Comparison of ENCODE assay signal across 9 mouse cellular contexts in the genomic region with DNA sequence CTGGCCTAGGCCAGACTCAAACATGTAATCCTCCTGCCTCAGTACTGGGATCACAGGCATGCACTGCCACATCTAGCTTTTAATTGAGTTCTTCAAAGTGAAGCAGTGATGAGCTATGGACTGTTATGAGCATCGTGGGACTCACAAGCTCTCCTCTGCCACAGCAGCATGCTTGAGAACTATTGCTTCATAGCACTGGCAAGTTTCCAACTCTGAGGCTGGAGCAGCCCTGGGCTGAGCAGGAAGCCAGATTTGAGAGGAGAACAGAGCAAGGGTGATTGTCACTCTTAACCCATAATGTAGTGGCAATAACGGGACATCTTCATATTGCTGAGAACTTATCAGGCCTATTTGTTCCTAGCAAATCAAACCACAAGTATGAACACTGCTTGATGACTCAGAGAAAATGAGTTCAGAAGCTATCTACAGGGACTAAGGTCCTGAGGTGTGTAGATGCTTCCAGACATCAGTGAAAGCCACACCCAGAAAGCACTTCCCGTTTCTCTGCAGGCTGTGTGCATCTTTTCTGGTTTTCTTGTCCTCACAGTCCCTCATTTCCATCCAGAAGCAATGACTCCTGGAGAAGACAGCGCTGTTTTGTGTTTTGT. TPM values are rescaled to one million over a fixed set of nuclear protein-coding genes. Genes with fewer than 3 reads are reported as not detected.
DNase-seq lines count a peak whose midpoint lies in the region; ATAC-seq and TF ChIP-seq lines count a peak whose summit lies in the region.
"Had no signal": no experiment of that assay in that cellular context is flagged by ENCODE, and none has a peak within 500 bp of the region (broad histone marks: within the 10 kb centered on the region; RNA-seq: fewer than 3 reads in every experiment).

No protein-coding gene starts in this region.

- DNase-seq in layer of hippocampus, adult 2 months (ENCODE audit: low spot score in 2 of 2) = peak; percentile 21 to 22
- DNase-seq in layer of hippocampus, postnatal 14 days (ENCODE audit: low spot score in 2 of 2) = no peak
- DNase-seq in adipocyte (ENCODE audit: low spot score) = peak; percentile 93
- no peak for DNase-seq in left cerebral cortex, adult 18-20 months (ENCODE audit: low spot score in 2 of 2)
- DNase-seq in natural killer cell, adult 2 months (ENCODE audit: low spot score in 2 of 2) = no peak

- no peaks in the 10 kb centered on the region for H3K27me3 ChIP-seq in forebrain, embryonic 16.5 days (replicated peaks; ENCODE audit: control insufficient read depth, insufficient read depth, low read length)
- no peaks in the 10 kb centered on the region for H3K27me3 ChIP-seq in intestine, postnatal 0 days (replicated peaks; ENCODE audit: control insufficient read depth, insufficient read depth, low read length)
- H3K27me3 ChIP-seq in myocyte (ENCODE audit: control insufficient read depth, insufficient read depth, insufficient read length) = no peaks in the 10 kb centered on the region
- H3K27me3 ChIP-seq: stomach, embryonic 15.5 days had no signal

- no peak overlapping the region for H3K27ac ChIP-seq in layer of hippocampus, adult 2 months
- H3K27ac ChIP-seq in forebrain, embryonic 16.5 days (ENCODE audit: low read length) = no peak overlapping the region
- no peak overlapping the region for H3K27ac ChIP-seq in intestine, postnatal 0 days (ENCODE audit: low read depth, low read length)
- H3K27ac ChIP-seq: stomach, embryonic 15.5 days had no signal

- 72% methylated on average over 4 of the region's 4 CpGs for WGBS in forebrain, embryonic 16.5 days
- WGBS in intestine, postnatal 0 days = 58% methylated on average over 4 of the region's 4 CpGs

- ATAC-seq in forebrain, embryonic 16.5 days = peak; percentile 57
- ATAC-seq in intestine, postnatal 0 days = peak; percentile 38; the same call in 1 of the 2 replicates

- no peaks in the 10 kb centered on the region for H3K79me2 ChIP-seq in myocyte (ENCODE audit: control insufficient read depth, insufficient read depth)

- no peak overlapping the region for H3ac ChIP-seq in myocyte (ENCODE audit: control insufficient read depth, insufficient read length)

- peaks cover 4% of the 10 kb centered on the region; the same call in 1 of the 2 replicates for H3K36me3 ChIP-seq in forebrain, embryonic 16.5 days (ENCODE audit: control insufficient read depth, insufficient read depth)
- no peaks in the 10 kb centered on the region for H3K36me3 ChIP-seq in intestine, postnatal 0 days (ENCODE audit: control insufficient read depth, insufficient read depth)
- H3K36me3 ChIP-seq in myocyte (ENCODE audit: control insufficient read depth, insufficient read depth) = no peaks in the 10 kb centered on the region
- H3K36me3 ChIP-seq: stomach, embryonic 15.5 days had no signal

- no peaks in the 10 kb centered on the region for H3K4me1 ChIP-seq in forebrain, embryonic 16.5 days (replicated peaks; ENCODE audit: control insufficient read depth, insufficient read depth, low read length)
- no peaks in the 10 kb centered on the region for H3K4me1 ChIP-seq in intestine, postnatal 0 days (replicated peaks; ENCODE audit: control insufficient read depth, insufficient read depth, low read length)
- H3K4me1 ChIP-seq: stomach, embryonic 15.5 days had no signal

- no peak for TF ChIP-seq POLR2A in myocyte (IDR thresholded peaks at IDR 0.05; ENCODE audit: insufficient read length, low read depth)

- TF ChIP-seq CTCF in layer of hippocampus, adult 2 months (conservative IDR thresholded peaks at IDR 0.05) = no peak
- TF ChIP-seq CTCF in intestine, postnatal 0 days (IDR thresholded peaks at IDR 0.05; ENCODE audit: low read depth) = no peak

- H3K9me3 ChIP-seq in forebrain, embryonic 16.5 days (ENCODE audit: control insufficient read depth, low read length) = no peaks in the 10 kb centered on the region
- no peaks in the 10 kb centered on the region for H3K9me3 ChIP-seq in intestine, postnatal 0 days (ENCODE audit: control insufficient read depth)
- H3K9me3 ChIP-seq: stomach, embryonic 15.5 days had no signal

- H3K4me3 ChIP-seq in layer of hippocampus, adult 2 months = no peak overlapping the region
- no peak overlapping the region for H3K4me3 ChIP-seq in forebrain, embryonic 16.5 days (replicated peaks; ENCODE audit: low read length)
- H3K4me3 ChIP-seq in intestine, postnatal 0 days (ENCODE audit: low read depth, low read length) = no peak overlapping the region
- no peak overlapping the region for H3K4me3 ChIP-seq in myocyte
- H3K4me3 ChIP-seq: stomach, embryonic 15.5 days had no signal

- H3K4me2 ChIP-seq in forebrain, embryonic 16.5 days (ENCODE audit: low read length) = no peak overlapping the region
- no peak overlapping the region for H3K4me2 ChIP-seq in intestine, postnatal 0 days (replicated peaks; ENCODE audit: low read depth)
- peak overlapping the region; percentile 44 for H3K4me2 ChIP-seq in myocyte (ENCODE audit: low read depth)
- H3K4me2 ChIP-seq: stomach, embryonic 15.5 days had no signal

- H3K9ac ChIP-seq in forebrain, embryonic 16.5 days (replicated peaks; ENCODE audit: low read depth, low read length) = no peak overlapping the region
- H3K9ac ChIP-seq in intestine, postnatal 0 days (ENCODE audit: low read depth, low read length) = no peak overlapping the region
- H3K9ac ChIP-seq: stomach, embryonic 15.5 days had no signal

TF ChIP-seq in myocyte, 11 proteins besides CTCF, POLR2A, EP300 and RAD21:
- no peak for TF ChIP-seq USF1 (IDR thresholded peaks at IDR 0.05; ENCODE audit: low read depth)
- no peak for TF ChIP-seq E2F4 (IDR thresholded peaks at IDR 0.05; ENCODE audit: insufficient read depth)
- TF ChIP-seq CEBPB (IDR thresholded peaks at IDR 0.05; ENCODE audit: insufficient read depth, poor library complexity, severe bottlenecking) = peak; percentile 94

RNA-seq across cellular contexts. Expression of gene Nkrf, which starts 37.2 kb away (rescaled TPM):
- 10 to 100 TPM; 29.7 to 32.2 TPM for total RNA-seq in layer of hippocampus, adult 2 months (2021)
- total RNA-seq in layer of hippocampus, postnatal 14 days (2021) = 10 to 100 TPM; 27.7 to 29.5 TPM
- polyA plus RNA-seq in forebrain, embryonic 16.5 days (2015; fragmentation: Nextera tagmentation; extraction: Ambion mirVana) = 13.9 and 15.3 TPM in 2 replicates
- 1.4 TPM in 2 replicates for polyA plus RNA-seq in intestine, postnatal 0 days (2015; fragmentation: Nextera tagmentation; extraction: Ambion mirVana)
- 2.9 TPM for polyA plus RNA-seq in myocyte (2012; fragmentation: generic; extraction: Trizol)
- total RNA-seq in left cerebral cortex, adult 18-20 months (2021) = 10 to 100 TPM; 37.5 to 38.0 TPM

RNA-seq across cellular contexts. Expression of gene Sept6, which starts 51.7 kb away (rescaled TPM):
- 10 to 100 TPM; 50.4 to 51.9 TPM for total RNA-seq in layer of hippocampus, adult 2 months (2021)
- total RNA-seq in layer of hippocampus, postnatal 14 days (2021) = 10 to 100 TPM; 48.8 to 49.9 TPM
- polyA plus RNA-seq in forebrain, embryonic 16.5 days (2015; fragmentation: Nextera tagmentation; extraction: Ambion mirVana) = 60.8 and 62.7 TPM in 2 replicates
- polyA plus RNA-seq in intestine, postnatal 0 days (2015; fragmentation: Nextera tagmentation; extraction: Ambion mirVana) = 5.7 and 6.6 TPM in 2 replicates
- 8.3 TPM for polyA plus RNA-seq in myocyte (2012; fragmentation: generic; extraction: Trizol)
- 10 to 100 TPM; 58.3 to 67.0 TPM for total RNA-seq in left cerebral cortex, adult 18-20 months (2021)

Comparison
In these comparisons a context has a peak if more than half of its experiments do, and no peak if none do; other contexts are left out.
1. DNase-seq: peak in layer of hippocampus, adult 2 months (2 of 2) and adipocyte (single experiment); none in layer of hippocampus, postnatal 14 days (0 of 2), left cerebral cortex, adult 18-20 months (0 of 2) and natural killer cell, adult 2 months (0 of 2).